Mouse (Mus musculus): ENCODE results near the gene Abcd3.

Gene Abcd3

GRCm38 (mm10) chr3:121739489-121740213 lies 75.5 kb downstream of the Abcd3 start:
- no peak for DNase-seq (ENCODE audit: low read depth, low spot score)

GRCm38 (mm10) chr3:121738742-121739342 lies 76.3 kb downstream of the Abcd3 start:
- DNase-seq (ENCODE audit: low read depth, low spot score), result peak; percentile 53

GRCm38 (mm10) chr3:121737901-121738300 lies 77.2 kb downstream of the Abcd3 start:
- no peak for DNase-seq (ENCODE audit: low read depth, low spot score)

GRCm38 (mm10) chr3:121737453-121737852 lies 77.6 kb downstream of the Abcd3 start:
- peak; percentile 72 for DNase-seq (ENCODE audit: low read depth, low spot score)

GRCm38 (mm10) chr3:121736025-121736744 lies 78.9 kb downstream of the Abcd3 start:
- DNase-seq (ENCODE audit: low read depth, low spot score), result peak; percentile 89

- peak; percentile 62 for DNase-seq (ENCODE audit: low read depth, low spot score)
Observed at GRCm38 (mm10) chr3:121735542-121735941, 79.6 kb downstream of the Abcd3 start.

- no peak for DNase-seq (ENCODE audit: low read depth, low spot score)
Observed at GRCm38 (mm10) chr3:121729678-121730077, 85.4 kb downstream of the Abcd3 start.

GRCm38 (mm10) chr3:121725651-121726050 lies 89.5 kb downstream of the Abcd3 start:
- DNase-seq (ENCODE audit: low read depth, low spot score), result no peak

GRCm38 (mm10) chr3:121724553-121724952 lies 90.5 kb downstream of the Abcd3 start:
- DNase-seq (ENCODE audit: low read depth, low spot score), result no peak

GRCm38 (mm10) chr3:121723968-121724524 lies 91.1 kb downstream of the Abcd3 start:
- DNase-seq (ENCODE audit: low read depth, low spot score), result peak; percentile 35

- peak; percentile 87 for DNase-seq (ENCODE audit: low read depth, low spot score)
Observed at GRCm38 (mm10) chr3:121722971-121723844, 91.9 kb downstream of the Abcd3 start, which contains the start of gene F3. F3 (plus strand) TSS chr3:121723537.

- DNase-seq (ENCODE audit: low read depth, low spot score), result no peak
Observed at GRCm38 (mm10) chr3:121721691-121722070, 93.4 kb downstream of the Abcd3 start.

GRCm38 (mm10) chr3:121720801-121721690 lies 94.1 kb downstream of the Abcd3 start:
- DNase-seq (ENCODE audit: low read depth, low spot score), result no peak

- DNase-seq (ENCODE audit: low read depth, low spot score), result no peak
Observed at GRCm38 (mm10) chr3:121719701-121720100, 95.4 kb downstream of the Abcd3 start.

GRCm38 (mm10) chr3:121718679-121719078 lies 96.4 kb downstream of the Abcd3 start:
- DNase-seq (ENCODE audit: low read depth, low spot score), result no peak

- DNase-seq (ENCODE audit: low read depth, low spot score), result no peak
Observed at GRCm38 (mm10) chr3:121716480-121716879, 98.6 kb downstream of the Abcd3 start.

- no peak for DNase-seq (ENCODE audit: low read depth, low spot score)
Observed at GRCm38 (mm10) chr3:121715741-121716459, 99.2 kb downstream of the Abcd3 start.

GRCm38 (mm10) chr3:121715336-121715735 lies 99.8 kb downstream of the Abcd3 start:
- DNase-seq (ENCODE audit: low read depth, low spot score), result no peak

GRCm38 (mm10) chr3:121714461-121714860 lies 100.6 kb downstream of the Abcd3 start:
- DNase-seq (ENCODE audit: low read depth, low spot score), result no peak

GRCm38 (mm10) chr3:121713816-121714215 lies 101.3 kb downstream of the Abcd3 start:
- no peak for DNase-seq (ENCODE audit: low read depth, low spot score)

Data from ZHBTc4 (cell line).